Mouse (Mus musculus) frontal cortex, postnatal 36 days (tissue): ENCODE measurements at regions not wholly inside any gene's neighbourhood (a gene's known extent, or its start where the extent isn't known, plus 50 kb on each side); places are given as distances from the start of the nearest gene placed in this dataset.
A peak's percentile ranks its signal among the peaks of the same experiment; 100 is the strongest.

Experiments
- DNase-seq, 2 experiments: peaks; one replicate each; pipeline ENCODE4 v3.0.0; 2022; ENCODE audit warnings: low spot score in 2 of 2

- DNase-seq = no peak
Measured at GRCm38 (mm10) chr4:70844742-70845141, 309.9 kb upstream of the Megf9 start.

GRCm38 (mm10) chr4:70810956-70811316, 276.1 kb upstream of the Megf9 start:
- DNase-seq = no peak

- no peak for DNase-seq
Measured at GRCm38 (mm10) chr4:70810311-70810955, 275.6 kb upstream of the Megf9 start.

- DNase-seq = peak in 1 of 2 experiments; percentile 24
Measured at GRCm38 (mm10) chr4:70804925-70805342, 270.1 kb upstream of the Megf9 start.

- DNase-seq = no peak
Measured at GRCm38 (mm10) chr4:70798483-70798882, 263.7 kb upstream of the Megf9 start.

- no peak for DNase-seq
Measured at GRCm38 (mm10) chr4:70797935-70798334, 263.1 kb upstream of the Megf9 start.

GRCm38 (mm10) chr4:70783487-70783886, 248.7 kb upstream of the Megf9 start:
- DNase-seq = no peak

- no peak for DNase-seq
Measured at GRCm38 (mm10) chr4:70781591-70781990, 246.8 kb upstream of the Megf9 start.

- DNase-seq = no peak
Measured at GRCm38 (mm10) chr4:70776273-70776672, 241.5 kb upstream of the Megf9 start.

GRCm38 (mm10) chr4:70743425-70743824, 208.6 kb upstream of the Megf9 start:
- DNase-seq = peak in 1 of 2 experiments; percentile 28

- no peak for DNase-seq
Measured at GRCm38 (mm10) chr4:70742002-70742401, 207.2 kb upstream of the Megf9 start.

- no peak for DNase-seq
Measured at GRCm38 (mm10) chr4:70741121-70741520, 206.3 kb upstream of the Megf9 start.

- no peak for DNase-seq
Measured at GRCm38 (mm10) chr4:70709126-70709689, 174.4 kb upstream of the Megf9 start.

- DNase-seq = no peak
Measured at GRCm38 (mm10) chr4:70705128-70705752, 170.4 kb upstream of the Megf9 start.

GRCm38 (mm10) chr4:70700894-70701293, 166.1 kb upstream of the Megf9 start:
- peak in 1 of 2 experiments; percentile 14 for DNase-seq

GRCm38 (mm10) chr4:70664181-70664580, 129.4 kb upstream of the Megf9 start:
- DNase-seq = no peak

GRCm38 (mm10) chr4:70621431-70621837, 86.6 kb upstream of the Megf9 start:
- peak in 1 of 2 experiments; percentile 17 for DNase-seq

- DNase-seq = peak; percentile 25 to 63
Measured at GRCm38 (mm10) chr4:70619636-70620287, 85.0 kb upstream of the Megf9 start.

GRCm38 (mm10) chr4:70615794-70616193, 81.0 kb upstream of the Megf9 start:
- no peak for DNase-seq

- no peak for DNase-seq
Measured at GRCm38 (mm10) chr4:70614411-70614810, 79.6 kb upstream of the Megf9 start.

- peak in 1 of 2 experiments; percentile 38 for DNase-seq
Measured at GRCm38 (mm10) chr4:70603209-70603852, 68.5 kb upstream of the Megf9 start.

- peak in 1 of 2 experiments; percentile 47 for DNase-seq
Measured at GRCm38 (mm10) chr4:70601301-70601700, 66.5 kb upstream of the Megf9 start.
